Mouse (Mus musculus): ENCODE results near the gene Ccdc188.
A peak's percentile ranks its signal among the peaks of the same experiment; 100 is the strongest.

- TF ChIP-seq POLR2A (IDR thresholded peaks at IDR 0.05; ENCODE audit: borderline replicate concordance, extremely low read depth, insufficient read depth, insufficient read length, poor library complexity, severe bottlenecking) (peak; percentile 75), CTCF (IDR thresholded peaks at IDR 0.05; ENCODE audit: borderline replicate concordance, extremely low read depth, insufficient read depth, insufficient read length) (no peak)
These were observed 31.0 kb downstream of the Ccdc188 start, which contains the start of the genes Trmt2a and Ranbp1 for GRCm38 (mm10) chr16:18248433-18249363.
